Comparison of ENCODE assay signal across 12 mouse cellular contexts in genomic region chr2:3717268-3717667, GRCm38 (mm10).
DNase-seq lines count a peak whose midpoint lies in the region; ATAC-seq lines count a peak whose summit lies in the region.
"Had no signal": no experiment of that assay in that cellular context is flagged by ENCODE, and none has a peak within 500 bp of the region (broad histone marks: within the 10 kb centered on the region; RNA-seq: fewer than 3 reads in every experiment).

No protein-coding gene starts in this region.

- H3K27ac ChIP-seq in liver, embryonic 11.5 days (ENCODE audit: low read depth, low read length): no peak overlapping the region
- H3K27ac ChIP-seq in embryonic facial prominence, embryonic 12.5 days: no peak overlapping the region
- H3K27ac ChIP-seq: midbrain, embryonic 15.5 days had no signal

- 41% methylated on average over 5 of the region's 5 CpGs for WGBS in liver, embryonic 11.5 days
- WGBS in embryonic facial prominence, embryonic 12.5 days: 42% methylated on average over 5 of the region's 5 CpGs

- H3K36me3 ChIP-seq in liver, embryonic 11.5 days (ENCODE audit: control insufficient read depth, insufficient read depth, low read length): no peaks in the 10 kb centered on the region
- no peaks in the 10 kb centered on the region for H3K36me3 ChIP-seq in embryonic facial prominence, embryonic 12.5 days
- H3K36me3 ChIP-seq: midbrain, embryonic 15.5 days had no signal

- H3K4me3 ChIP-seq in liver, embryonic 11.5 days (ENCODE audit: low read depth, low read length): no peak overlapping the region
- H3K4me3 ChIP-seq in embryonic facial prominence, embryonic 12.5 days: no peak overlapping the region
- H3K4me3 ChIP-seq: erythroblast, embryonic 14.5 days; midbrain, embryonic 15.5 days had no signal

- peak overlapping the region; percentile 9; the same call in 1 of the 2 replicates for H3K4me2 ChIP-seq in liver, embryonic 11.5 days
- H3K4me2 ChIP-seq in embryonic facial prominence, embryonic 12.5 days (replicated peaks): peak overlapping the region; percentile 11
- H3K4me2 ChIP-seq: midbrain, embryonic 15.5 days had no signal

- H3K4me1 ChIP-seq in liver, embryonic 11.5 days (replicated peaks; ENCODE audit: control insufficient read depth, insufficient read depth, low read length): peaks cover 20% of the 10 kb centered on the region
- H3K4me1 ChIP-seq in embryonic facial prominence, embryonic 12.5 days: peaks cover 27% of the 10 kb centered on the region

- H3K9me3 ChIP-seq in liver, embryonic 11.5 days (ENCODE audit: control insufficient read depth, low read length): no peaks in the 10 kb centered on the region
- H3K9me3 ChIP-seq in embryonic facial prominence, embryonic 12.5 days: no peaks in the 10 kb centered on the region
- H3K9me3 ChIP-seq: midbrain, embryonic 15.5 days had no signal

- no peak overlapping the region for H3K9ac ChIP-seq in liver, embryonic 11.5 days (ENCODE audit: low read depth, low read length)
- H3K9ac ChIP-seq in embryonic facial prominence, embryonic 12.5 days: no peak overlapping the region
- H3K9ac ChIP-seq: midbrain, embryonic 15.5 days had no signal

- ATAC-seq in liver, embryonic 11.5 days (replicated peaks; ENCODE audit: low FRiP score): no peak
- ATAC-seq in CD4-positive, CD25-positive, alpha-beta regulatory T cell, adult 4 months: peak; percentile 3
- no peak for ATAC-seq in embryonic facial prominence, embryonic 12.5 days (ENCODE audit: insufficient number of reproducible peaks, insufficient read depth, low FRiP score, low TSS enrichment)
- ATAC-seq: midbrain, embryonic 15.5 days had no signal

- no peak for DNase-seq in liver, embryonic 11.5 days (ENCODE audit: low spot score)
- DNase-seq in liver: no peak
- DNase-seq in retina, adult 2 months (ENCODE audit: low read depth, low spot score): peak; percentile 57
- DNase-seq in layer of hippocampus, adult 11-12 months (ENCODE audit: low spot score): no peak
- DNase-seq in lung, postnatal 25 days (ENCODE audit: low spot score): no peak
- DNase-seq: cerebellum, adult 11-12 months; heart, postnatal 10 days; kidney, adult 18-20 months had no signal

- H3K27me3 ChIP-seq in liver, embryonic 11.5 days (replicated peaks; ENCODE audit: control insufficient read depth, insufficient read depth, low read length): no peaks in the 10 kb centered on the region
- H3K27me3 ChIP-seq in embryonic facial prominence, embryonic 12.5 days: no peaks in the 10 kb centered on the region
- H3K27me3 ChIP-seq: midbrain, embryonic 15.5 days had no signal
